Mouse (Mus musculus): ENCODE results near the gene Tmem269.
A peak's percentile ranks its signal among the peaks of the same experiment; 100 is the strongest.

Tmem269 gene

GRCm38 (mm10) chr4:119238661-119239060 is 20.6 kb upstream of the Tmem269 start:
- DNase-seq (ENCODE audit: low spot score), result no peak

GRCm38 (mm10) chr4:119234348-119234747 is 16.3 kb upstream of the Tmem269 start:
- DNase-seq (ENCODE audit: low spot score), result no peak

GRCm38 (mm10) chr4:119233256-119233901 is 15.4 kb upstream of the Tmem269 start:
- DNase-seq (ENCODE audit: low spot score), result no peak

GRCm38 (mm10) chr4:119232410-119233255 is 14.6 kb upstream of the Tmem269 start, which contains the start of the genes AU022252 and P3h1:
TSS of gene AU022252 (minus strand) at chr4:119232712.
TSS of gene P3h1 (plus strand) at chr4:119232915.
- DNase-seq (ENCODE audit: low spot score), result peak; percentile 97

- no peak for DNase-seq (ENCODE audit: low spot score)
Observed at GRCm38 (mm10) chr4:119226751-119227150, 8.7 kb upstream of the Tmem269 start.

GRCm38 (mm10) chr4:119225719-119226118 is 7.7 kb upstream of the Tmem269 start:
- no peak for DNase-seq (ENCODE audit: low spot score)

- DNase-seq (ENCODE audit: low spot score), result no peak
Observed at GRCm38 (mm10) chr4:119224534-119224933, 6.5 kb upstream of the Tmem269 start.

GRCm38 (mm10) chr4:119223696-119224095 is 5.7 kb upstream of the Tmem269 start:
- peak; percentile 31 for DNase-seq (ENCODE audit: low spot score)

GRCm38 (mm10) chr4:119216667-119217066 is 1.4 kb downstream of the Tmem269 start:
- no peak for DNase-seq (ENCODE audit: low spot score)

- peak; percentile 40 for DNase-seq (ENCODE audit: low spot score)
Observed at GRCm38 (mm10) chr4:119204672-119205071, 13.3 kb downstream of the Tmem269 start.

GRCm38 (mm10) chr4:119198105-119198504 is 19.9 kb downstream of the Tmem269 start:
- no peak for DNase-seq (ENCODE audit: low spot score)

GRCm38 (mm10) chr4:119195582-119196320 is 22.3 kb downstream of the Tmem269 start:
- no peak for DNase-seq (ENCODE audit: low spot score)

- peak; percentile 86 for DNase-seq (ENCODE audit: low spot score)
Observed at GRCm38 (mm10) chr4:119194909-119195581, 23.0 kb downstream of the Tmem269 start, which contains the start of gene Svbp. TSS of gene Svbp (plus strand) at chr4:119195306.

GRCm38 (mm10) chr4:119192757-119193156 is 25.3 kb downstream of the Tmem269 start:
- no peak for DNase-seq (ENCODE audit: low spot score)

GRCm38 (mm10) chr4:119191273-119191672 is 26.7 kb downstream of the Tmem269 start:
- DNase-seq (ENCODE audit: low spot score), result no peak

GRCm38 (mm10) chr4:119190618-119191017 is 27.4 kb downstream of the Tmem269 start:
- peak; percentile 60 for DNase-seq (ENCODE audit: low spot score)

- peak; percentile 74 for DNase-seq (ENCODE audit: low spot score)
Observed at GRCm38 (mm10) chr4:119189864-119190263, 28.2 kb downstream of the Tmem269 start, which contains the start of gene Ermap. TSS of gene Ermap (minus strand) at chr4:119190011.

- no peak for DNase-seq (ENCODE audit: low spot score)
Observed at GRCm38 (mm10) chr4:119189392-119189791, 28.6 kb downstream of the Tmem269 start.

- peak; percentile 60 for DNase-seq (ENCODE audit: low spot score)
Observed at GRCm38 (mm10) chr4:119188060-119188785, 29.8 kb downstream of the Tmem269 start.

- no peak for DNase-seq (ENCODE audit: low spot score)
Observed at GRCm38 (mm10) chr4:119185771-119186170, 32.2 kb downstream of the Tmem269 start.

GRCm38 (mm10) chr4:119183525-119183924 is 34.5 kb downstream of the Tmem269 start:
- DNase-seq (ENCODE audit: low spot score), result no peak

All from spleen, adult 12 weeks (tissue).